Mouse (Mus musculus) limb, embryonic 13.5 days (tissue): Measurements from ENCODE around the gene Gm20388. TPM values are rescaled to one million over a fixed set of nuclear protein-coding genes. Genes with fewer than 3 reads are reported as not detected.
"Not testable (repeated sequence)": the region's sequence is repeated elsewhere in the genome, so short reads cannot be mapped to it uniquely, and the experiment has no call there.

Source experiments
- ATAC-seq: fragments of 200-750 bp; cut with Nextera tagmentation; 2 replicates; pipeline ENCODE4 v1.8.0; 2017; ENCODE audit warnings: low read depth, moderate number of reproducible peaks, moderate TSS enrichment; ENCODE audit not compliant: low FRiP score
- H3K27ac ChIP-seq: fragments of 300-500 bp; sonication (generic); 2 replicates; pipeline ENCODE4 v1.5.1; 2015; ENCODE audit warnings: inconsistent platforms, mild to moderate bottlenecking, moderate library complexity
- H3K27me3 ChIP-seq: fragments of 300-500 bp; sonication (generic); 2 replicates; pipeline ENCODE4 v1.6.1; 2015; ENCODE audit warnings: mild to moderate bottlenecking, inconsistent platforms
- H3K36me3 ChIP-seq: fragments of 300-500 bp; sonication (generic); 2 replicates; pipeline ENCODE4 v1.6.1; 2015; ENCODE audit warnings: inconsistent platforms, mild to moderate bottlenecking, moderate library complexity
- H3K4me1 ChIP-seq: fragments of 300-500 bp; sonication (generic); 2 replicates; pipeline ENCODE4 v1.6.1; 2015; ENCODE audit warnings: inconsistent platforms
- H3K4me2 ChIP-seq: fragments of 300-500 bp; sonication (generic); replicated peaks from 2 replicates; pipeline ENCODE4 v1.6.1; 2015; ENCODE audit warnings: inconsistent platforms, mild to moderate bottlenecking, moderate library complexity
- H3K4me3 ChIP-seq: fragments of 300-500 bp; sonication (generic); 2 replicates; pipeline ENCODE4 v1.5.1; 2015; ENCODE audit warnings: moderate library complexity, mild to moderate bottlenecking, inconsistent platforms
- H3K9ac ChIP-seq: fragments of 300-500 bp; sonication (generic); 2 replicates; pipeline ENCODE4 v1.6.1; 2015; ENCODE audit warnings: mild to moderate bottlenecking, inconsistent platforms
- H3K9me3 ChIP-seq: fragments of 300-500 bp; sonication (generic); 2 replicates; pipeline ENCODE4 v1.6.1; 2016; ENCODE audit warnings: inconsistent platforms
- WGBS: fragments of 180-500 bp; shearing (Covaris S2); methylation state at CpG from one replicate; pipeline ENCODE4 v1.1.7; 2015; 5-methylcytosine and 5-hydroxymethylcytosine counted together
- polyA plus RNA-seq: library from polyadenylated mRNA; unstranded; fragments of >200 nt; fragmentation: Nextera tagmentation; extraction: Ambion mirVana; gene quantifications from 2 replicates; pipeline ENCODE4 v1.2.1, GENCODE M21; 2015

Gm20388 gene
- polyA plus RNA-seq, 1 experiment from 2014 or later = 7.1 TPM

GRCm38 (mm10) chr8:123018484-123019164, 3108.0 kb downstream of the Gm20388 start:
- ATAC-seq = no peak

GRCm38 (mm10) chr8:123020084-123020483, 3109.4 kb downstream of the Gm20388 start:
- no peak for ATAC-seq
- Histone ChIP-seq H3K4me2 (no peak overlapping the region), H3K27ac (no peak overlapping the region), H3K9me3 (no peaks in the 10 kb centered on the region), H3K36me3 (peaks cover 12% of the 10 kb centered on the region), H3K27me3 (no peaks in the 10 kb centered on the region), H3K9ac (no peak overlapping the region), H3K4me1 (peaks cover 46% of the 10 kb centered on the region), H3K4me3 (no peak overlapping the region)
- WGBS = 65% methylated on average over 2 of the region's 2 CpGs

More at GRCm38 (mm10) chr8:123018484-123019164, 3108.0 kb downstream of the Gm20388 start:
- H3K4me2 ChIP-seq = no peak overlapping the region
- 69% methylated on average over 4 of the region's 4 CpGs for WGBS
- no peak overlapping the region for H3K4me3 ChIP-seq
- H3K27ac ChIP-seq = peak overlapping the region; percentile 33; the same call in 1 of the 2 replicates
- no peak overlapping the region for H3K9ac ChIP-seq
- H3K36me3 ChIP-seq = peaks cover 9% of the 10 kb centered on the region
- H3K9me3 ChIP-seq = no peaks in the 10 kb centered on the region
- H3K4me1 ChIP-seq = peaks cover 54% of the 10 kb centered on the region
- no peaks in the 10 kb centered on the region for H3K27me3 ChIP-seq

- Histone ChIP-seq H3K9ac (no peak overlapping the region), H3K27ac (no peak overlapping the region), H3K36me3 (peaks cover 12% of the 10 kb centered on the region), H3K9me3 (no peaks in the 10 kb centered on the region), H3K4me3 (no peak overlapping the region), H3K4me1 (peaks cover 40% of the 10 kb centered on the region), H3K27me3 (no peaks in the 10 kb centered on the region), H3K4me2 (no peak overlapping the region)
- 84% methylated on average over 2 of the region's 2 CpGs for WGBS
- ATAC-seq = no peak
Measured at GRCm38 (mm10) chr8:123020859-123021258, 3110.2 kb downstream of the Gm20388 start.

GRCm38 (mm10) chr8:123021259-123021658, 3110.6 kb downstream of the Gm20388 start:
- Histone ChIP-seq H3K4me3 (no peak overlapping the region), H3K36me3 (peaks cover 10% of the 10 kb centered on the region), H3K27me3 (no peaks in the 10 kb centered on the region), H3K9ac (no peak overlapping the region), H3K4me2 (no peak overlapping the region), H3K4me1 (peaks cover 39% of the 10 kb centered on the region), H3K27ac (no peak overlapping the region), H3K9me3 (no peaks in the 10 kb centered on the region)
- WGBS = 71% methylated on average over 1 of the region's 1 CpGs
- no peak for ATAC-seq

GRCm38 (mm10) chr8:123022727-123023126, 3112.1 kb downstream of the Gm20388 start:
- Histone ChIP-seq H3K9me3 (no peaks in the 10 kb centered on the region), H3K27ac (no peak overlapping the region), H3K36me3 (0 out of 2 replicates have a peak, but pooled peaks cover 3% of the 10 kb centered on the region), H3K27me3 (no peaks in the 10 kb centered on the region), H3K4me3 (no peak overlapping the region), H3K9ac (no peak overlapping the region), H3K4me2 (no peak overlapping the region), H3K4me1 (peaks cover 33% of the 10 kb centered on the region)
- ATAC-seq = no peak
- 74% methylated on average over 3 of the region's 3 CpGs for WGBS

GRCm38 (mm10) chr8:123024226-123024625, 3113.6 kb downstream of the Gm20388 start:
- H3K36me3 ChIP-seq = 0 out of 2 replicates have a peak, but pooled peaks cover 3% of the 10 kb centered on the region
- H3K27me3 ChIP-seq = no peaks in the 10 kb centered on the region
- H3K9me3 ChIP-seq = no peaks in the 10 kb centered on the region
- no peak overlapping the region for H3K27ac ChIP-seq
- no peak overlapping the region for H3K4me2 ChIP-seq
- no peak overlapping the region for H3K4me3 ChIP-seq
- WGBS = 99% methylated on average over 2 of the region's 2 CpGs
- ATAC-seq = no peak
- H3K4me1 ChIP-seq = peaks cover 21% of the 10 kb centered on the region
- no peak overlapping the region for H3K9ac ChIP-seq

- Histone ChIP-seq H3K4me2 (no peak overlapping the region), H3K27me3 (no peaks in the 10 kb centered on the region), H3K36me3 (0 out of 2 replicates have a peak, but pooled peaks cover 3% of the 10 kb centered on the region), H3K4me3 (no peak overlapping the region), H3K9me3 (no peaks in the 10 kb centered on the region), H3K4me1 (peaks cover 15% of the 10 kb centered on the region), H3K27ac (no peak overlapping the region), H3K9ac (no peak overlapping the region)
- 82% methylated on average over 3 of the region's 3 CpGs for WGBS
- no peak for ATAC-seq
Measured at GRCm38 (mm10) chr8:123025951-123026351, 3115.3 kb downstream of the Gm20388 start.

GRCm38 (mm10) chr8:123027786-123028185, 3117.1 kb downstream of the Gm20388 start:
- no peak overlapping the region for H3K27ac ChIP-seq
- 88% methylated on average over 8 of the region's 8 CpGs for WGBS

GRCm38 (mm10) chr8:123030091-123030490, 3119.4 kb downstream of the Gm20388 start:
- H3K4me1 ChIP-seq = peaks cover 11% of the 10 kb centered on the region
- ATAC-seq, H3K9ac ChIP-seq, H3K36me3 ChIP-seq, H3K4me3 ChIP-seq, H3K27ac ChIP-seq, H3K9me3 ChIP-seq, H3K4me2 ChIP-seq, H3K27me3 ChIP-seq: not testable (repeated sequence)
- WGBS = 74% methylated on average over 5 of the region's 5 CpGs

More at GRCm38 (mm10) chr8:123027786-123028185, 3117.1 kb downstream of the Gm20388 start:
- Histone ChIP-seq H3K4me1 (peaks cover 8% of the 10 kb centered on the region), H3K9ac (no peak overlapping the region), H3K4me2 (no peak overlapping the region), H3K36me3 (0 out of 2 replicates have a peak, but pooled peaks cover 3% of the 10 kb centered on the region), H3K4me3 (no peak overlapping the region), H3K9me3 (no peaks in the 10 kb centered on the region), H3K27me3 (no peaks in the 10 kb centered on the region)
- no peak for ATAC-seq

GRCm38 (mm10) chr8:123031321-123031978, 3120.8 kb downstream of the Gm20388 start:
- Histone ChIP-seq H3K27me3 (no peaks in the 10 kb centered on the region), H3K27ac (no peak overlapping the region), H3K4me2 (no peak overlapping the region), H3K9me3 (no peaks in the 10 kb centered on the region), H3K36me3 (no peaks in the 10 kb centered on the region), H3K4me1 (peaks cover 8% of the 10 kb centered on the region), H3K4me3 (no peak overlapping the region), H3K9ac (no peak overlapping the region)
- WGBS = 84% methylated on average over 7 of the region's 7 CpGs
- ATAC-seq = no peak

- Histone ChIP-seq H3K4me3 (no peak overlapping the region), H3K36me3 (no peaks in the 10 kb centered on the region), H3K4me2 (no peak overlapping the region), H3K4me1 (peaks cover 17% of the 10 kb centered on the region), H3K9me3 (no peaks in the 10 kb centered on the region), H3K27ac (no peak overlapping the region), H3K27me3 (no peaks in the 10 kb centered on the region), H3K9ac (no peak overlapping the region)
- no peak for ATAC-seq
Measured at GRCm38 (mm10) chr8:123032730-123033129, 3122.1 kb downstream of the Gm20388 start.

GRCm38 (mm10) chr8:123033431-123033830, 3122.8 kb downstream of the Gm20388 start:
- no peak overlapping the region for H3K4me3 ChIP-seq
- H3K9me3 ChIP-seq = no peaks in the 10 kb centered on the region
- no peaks in the 10 kb centered on the region for H3K36me3 ChIP-seq
- no peak overlapping the region for H3K9ac ChIP-seq
- no peak for ATAC-seq
- H3K4me2 ChIP-seq = no peak overlapping the region
- H3K27me3 ChIP-seq = no peaks in the 10 kb centered on the region
- H3K27ac ChIP-seq = no peak overlapping the region
- H3K4me1 ChIP-seq = peaks cover 17% of the 10 kb centered on the region
